Mouse (Mus musculus) ovary, postnatal 10 days (tissue): ENCODE measurements around the gene Nfxl1.

Experiments used
- DNase-seq: peaks from one replicate; pipeline ENCODE4 v3.0.0; 2022; ENCODE audit warnings: low spot score

Nfxl1 gene

GRCm38 (mm10) chr5:72501763-72502162, 57.7 kb downstream of the Nfxl1 start:
- DNase-seq = no peak

GRCm38 (mm10) chr5:72498271-72498670, 61.2 kb downstream of the Nfxl1 start:
- DNase-seq = no peak

- DNase-seq = no peak
These were observed 62.7 kb downstream of the Nfxl1 start for GRCm38 (mm10) chr5:72496756-72497155.

GRCm38 (mm10) chr5:72493906-72494305, 65.6 kb downstream of the Nfxl1 start:
- no peak for DNase-seq

GRCm38 (mm10) chr5:72491232-72491631, 68.3 kb downstream of the Nfxl1 start:
- DNase-seq = no peak

GRCm38 (mm10) chr5:72480456-72480855, 79.0 kb downstream of the Nfxl1 start:
- no peak for DNase-seq

- no peak for DNase-seq
These were observed 87.0 kb downstream of the Nfxl1 start for GRCm38 (mm10) chr5:72472317-72473009.

DNA sequence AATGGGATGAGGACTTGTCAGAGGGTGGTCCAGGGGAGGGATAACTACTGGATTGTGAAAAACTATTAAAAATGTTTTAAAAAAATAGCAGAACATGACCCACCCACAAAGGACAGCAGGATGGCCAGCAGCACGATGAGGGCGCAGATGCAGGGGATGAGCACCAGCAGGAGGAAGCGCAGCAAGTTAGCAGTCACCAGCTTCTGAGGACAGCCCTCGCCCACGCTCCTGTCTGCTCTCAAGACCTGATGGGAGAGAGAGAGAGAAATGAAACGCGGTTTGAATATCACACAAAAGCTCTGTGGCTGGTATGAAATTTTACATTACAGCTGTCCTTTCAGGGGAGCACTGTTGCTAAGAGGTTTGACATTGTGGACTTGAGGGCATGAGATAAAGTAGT, 87.7 kb downstream of the Nfxl1 start:
- DNase-seq = no peak

GRCm38 (mm10) chr5:72464932-72465331, 94.6 kb downstream of the Nfxl1 start:
- no peak for DNase-seq
